Mouse (Mus musculus) cerebellum, adult 2 months (tissue): ENCODE results near the gene Ncoa3.

Experiments
- CTCF ChIP-seq: fragments of 200-500 bp; IDR thresholded peaks from 2 replicates; pipeline ENCODE4 v1.5.1; 2011; ENCODE audit warnings: low read depth, mild to moderate bottlenecking, control low read depth, low read length, moderate library complexity, borderline replicate concordance; ENCODE audit not compliant: insufficient read depth
- POLR2A ChIP-seq: fragments of 200-500 bp; IDR thresholded peaks from 2 replicates; pipeline ENCODE4 v1.6.1; 2011; ENCODE audit warnings: low read length, control low read depth, borderline replicate concordance; ENCODE audit not compliant: insufficient read depth

- TF ChIP-seq CTCF, result no peak
- TF ChIP-seq POLR2A, result no peak
Measured at GRCm38 (mm10) chr2:166115571-166116277, 123.3 kb downstream of the Ncoa3 start.
